Mouse (Mus musculus): ENCODE measurements around the gene Hist1h3b. TPM values are rescaled to one million over a fixed set of nuclear protein-coding genes. Genes with fewer than 3 reads are reported as not detected.
"Not testable (repeated sequence)": the region's sequence is repeated elsewhere in the genome, so short reads cannot be mapped to it uniquely, and the experiment has no call there.

Gene Hist1h3b
- polyA plus RNA-seq, 1 experiment from 2014 or later: 2.6 TPM

GRCm38 (mm10) chr13:23763242-23763585 is 11.1 kb downstream of the Hist1h3b start:
- DNase-seq (ENCODE audit: low spot score) (peak; percentile 47), ATAC-seq (no peak)
- Histone ChIP-seq H3K27me3 (replicated peaks; ENCODE audit: insufficient read depth, low read length) (no peaks in the 10 kb centered on the region), H3K9ac (replicated peaks; ENCODE audit: low read depth) (0 out of 2 replicates have a peak overlapping the region, but pooled peaks have one; percentile 13), H3K4me2 (replicated peaks; ENCODE audit: low read depth, low read length) (peak overlapping the region; percentile 75), H3K4me1 (ENCODE audit: insufficient read depth, low read depth, low read length) (peaks cover 12% of the 10 kb centered on the region), H3K27ac (ENCODE audit: low read length) (peak overlapping the region; percentile 81), H3K4me3 (ENCODE audit: low read depth, low read length) (peak overlapping the region; percentile 49), H3K36me3 (ENCODE audit: insufficient read depth, low read length) (no peaks in the 10 kb centered on the region), H3K9me3 (ENCODE audit: low read length) (no peaks in the 10 kb centered on the region)
- TF ChIP-seq EP300 (IDR thresholded peaks at IDR 0.05) (no peak), CTCF (IDR thresholded peaks at IDR 0.05) (no peak)
- WGBS: 1% methylated on average over 10 of the region's 10 CpGs

DNA sequence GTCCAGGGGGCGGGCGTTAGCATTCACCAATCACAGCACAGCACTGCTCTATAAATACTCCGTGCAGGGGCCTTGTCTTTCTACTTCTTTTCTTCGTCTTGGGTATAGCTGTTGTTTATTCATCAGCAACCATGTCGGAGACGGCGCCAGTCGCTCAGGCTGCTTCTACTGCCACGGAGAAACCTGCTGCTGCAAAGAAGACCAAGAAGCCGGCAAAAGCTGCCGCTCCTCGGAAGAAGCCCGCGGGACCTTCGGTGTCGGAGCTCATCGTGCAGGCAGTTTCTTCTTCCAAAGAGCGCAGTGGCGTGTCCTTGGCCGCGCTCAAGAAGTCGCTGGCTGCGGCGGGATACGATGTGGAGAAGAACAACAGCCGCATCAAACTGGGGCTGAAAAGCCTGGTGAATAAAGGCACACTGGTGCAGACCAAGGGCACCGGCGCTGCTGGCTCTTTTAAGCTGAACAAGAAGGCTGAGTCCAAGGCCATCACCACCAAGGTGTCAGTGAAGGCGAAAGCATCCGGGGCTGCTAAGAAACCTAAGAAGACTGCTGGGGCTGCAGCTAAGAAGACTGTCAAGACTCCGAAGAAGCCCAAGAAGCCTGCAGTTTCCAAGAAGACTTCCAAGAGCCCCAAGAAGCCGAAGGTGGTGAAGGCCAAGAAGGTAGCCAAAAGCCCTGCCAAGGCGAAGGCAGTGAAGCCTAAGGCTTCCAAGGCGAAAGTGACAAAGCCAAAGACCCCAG is 11.7 kb downstream of the Hist1h3b start, which contains the start of gene Hist1h1a:
Gene Hist1h1a, plus strand, starts transcription at position 81 of the 738 bp plus-strand sequence.
- no peaks in the 10 kb centered on the region for H3K9me3 ChIP-seq (ENCODE audit: low read length)
- H3K9ac ChIP-seq (replicated peaks; ENCODE audit: low read depth): peak within 1 kb of the TSS; percentile 64
- TF ChIP-seq CTCF (IDR thresholded peaks at IDR 0.05) (no peak), EP300 (IDR thresholded peaks at IDR 0.05) (no peak; the same call in 1 of the 2 replicates)
- no peaks in the 10 kb centered on the region for H3K36me3 ChIP-seq (ENCODE audit: insufficient read depth, low read length)
- peak within 1 kb of the TSS; percentile 81 for H3K27ac ChIP-seq (ENCODE audit: low read length)
- no peaks in the 10 kb centered on the region for H3K27me3 ChIP-seq (replicated peaks; ENCODE audit: insufficient read depth, low read length)
- ATAC-seq (peak; percentile 68), DNase-seq (ENCODE audit: low spot score) (peak; percentile 98)
- peaks cover 12% of the 10 kb centered on the region for H3K4me1 ChIP-seq (ENCODE audit: insufficient read depth, low read depth, low read length)
- 3% methylated on average over 34 of the region's 34 CpGs for WGBS
- peak within 1 kb of the TSS; percentile 49 for H3K4me3 ChIP-seq (ENCODE audit: low read depth, low read length)
- peak within 1 kb of the TSS; percentile 75 for H3K4me2 ChIP-seq (replicated peaks; ENCODE audit: low read depth, low read length)

DNA sequence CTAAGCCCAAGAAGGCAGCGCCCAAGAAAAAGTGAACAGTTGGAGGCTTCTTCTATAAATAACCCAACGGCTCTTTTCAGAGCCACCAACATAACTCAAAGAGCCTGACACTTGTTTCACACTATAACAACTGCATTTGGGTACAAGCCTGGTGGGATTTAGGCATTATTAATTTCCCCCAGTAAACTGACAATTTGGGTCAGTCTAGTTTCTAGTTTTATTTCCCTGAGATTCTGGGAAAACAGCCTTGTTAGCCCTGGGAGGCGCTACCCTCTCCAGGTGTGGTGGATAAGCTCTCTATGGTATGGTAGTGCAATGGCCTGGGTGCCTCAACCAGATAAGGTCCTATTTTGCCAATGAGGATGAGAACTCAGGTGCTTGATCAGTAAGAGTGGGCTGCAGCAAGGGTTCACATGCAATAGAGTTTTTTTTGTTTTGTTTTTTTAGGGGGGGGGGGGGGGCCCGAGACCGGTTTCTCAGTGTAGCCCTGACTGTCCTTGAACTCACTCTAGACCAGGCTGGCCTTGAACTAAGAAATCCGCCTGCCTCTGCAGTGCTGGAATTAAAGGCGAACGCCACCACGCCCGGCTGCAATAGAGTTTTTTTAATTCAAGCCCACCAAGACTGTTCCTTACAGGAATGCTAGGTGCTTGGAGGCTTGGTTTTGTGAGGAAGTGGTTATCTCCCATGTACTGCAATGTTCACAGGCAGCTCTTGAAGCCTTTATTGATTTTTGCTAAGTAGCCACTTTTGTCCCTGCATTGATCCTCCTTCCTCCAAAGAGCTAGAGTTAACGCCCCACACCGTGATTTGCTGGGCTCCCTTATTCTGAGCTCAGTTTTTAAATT is 12.5 kb downstream of the Hist1h3b start:
- Histone ChIP-seq H3K9ac (replicated peaks; ENCODE audit: low read depth) (peak overlapping the region; percentile 64; the same call in 1 of the 2 replicates), H3K27me3 (replicated peaks; ENCODE audit: insufficient read depth, low read length) (no peaks in the 10 kb centered on the region), H3K36me3 (ENCODE audit: insufficient read depth, low read length) (no peaks in the 10 kb centered on the region), H3K9me3 (ENCODE audit: low read length) (no peaks in the 10 kb centered on the region), H3K4me1 (ENCODE audit: insufficient read depth, low read depth, low read length) (peaks cover 12% of the 10 kb centered on the region), H3K27ac (ENCODE audit: low read length) (no peak overlapping the region), H3K4me2 (replicated peaks; ENCODE audit: low read depth, low read length) (peak overlapping the region; percentile 75), H3K4me3 (ENCODE audit: low read depth, low read length) (no peak overlapping the region)
- 38% methylated on average over 10 of the region's 12 CpGs for WGBS
- TF ChIP-seq EP300 (IDR thresholded peaks at IDR 0.05) (no peak), CTCF (IDR thresholded peaks at IDR 0.05) (no peak)
- no peak for DNase-seq (ENCODE audit: low spot score)
- no peak for ATAC-seq

DNA sequence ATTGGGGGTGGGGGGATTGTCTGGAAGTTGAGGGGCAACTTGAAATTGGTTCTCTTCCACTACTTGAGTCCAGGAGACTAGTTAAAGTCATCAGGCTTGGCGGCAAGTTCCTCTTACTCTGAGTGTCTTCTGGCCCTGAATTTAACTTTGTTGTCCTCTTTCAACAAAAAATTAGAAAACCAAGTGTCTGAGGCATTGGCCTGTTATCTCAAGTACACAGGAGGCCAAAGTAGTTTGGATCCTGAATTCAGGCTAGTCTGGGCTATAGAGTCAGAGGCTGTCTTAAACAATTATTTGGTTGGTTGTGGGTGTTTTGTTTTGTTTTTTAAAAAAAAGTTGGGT is 13.1 kb downstream of the Hist1h3b start:
- Histone ChIP-seq H3K4me1 (ENCODE audit: insufficient read depth, low read depth, low read length) (peaks cover 11% of the 10 kb centered on the region), H3K4me3 (ENCODE audit: low read depth, low read length) (no peak overlapping the region), H3K36me3 (ENCODE audit: insufficient read depth, low read length) (no peaks in the 10 kb centered on the region), H3K4me2 (replicated peaks; ENCODE audit: low read depth, low read length) (no peak overlapping the region), H3K9ac (replicated peaks; ENCODE audit: low read depth) (no peak overlapping the region), H3K9me3 (ENCODE audit: low read length) (no peaks in the 10 kb centered on the region), H3K27me3 (replicated peaks; ENCODE audit: insufficient read depth, low read length) (no peaks in the 10 kb centered on the region), H3K27ac (ENCODE audit: low read length) (no peak overlapping the region)
- WGBS: 27% methylated on average over 1 of the region's 1 CpGs
- ATAC-seq (no peak), DNase-seq (ENCODE audit: low spot score) (no peak)
- TF ChIP-seq EP300 (IDR thresholded peaks at IDR 0.05) (no peak), CTCF (IDR thresholded peaks at IDR 0.05) (no peak)

DNA sequence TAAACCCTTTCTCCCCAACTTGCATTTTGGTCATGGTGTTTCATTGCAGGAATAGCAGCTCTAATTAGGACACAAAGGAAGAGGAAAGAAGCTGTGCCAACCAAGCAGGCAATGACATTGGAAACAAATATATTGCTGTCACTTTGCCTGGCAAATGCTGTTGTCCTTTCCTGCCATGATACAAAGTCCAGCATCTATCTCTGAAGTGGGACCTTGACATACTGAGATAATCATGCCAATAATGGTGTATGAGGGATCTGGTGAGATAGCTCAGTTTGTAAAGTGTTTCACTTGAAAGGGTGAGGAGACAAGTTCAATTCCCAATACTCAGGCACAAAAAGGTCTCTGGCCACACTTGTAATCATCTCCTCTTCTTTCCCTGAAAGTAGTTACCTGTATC is 14.7 kb downstream of the Hist1h3b start:
- Histone ChIP-seq H3K4me2 (replicated peaks; ENCODE audit: low read depth, low read length) (no peak overlapping the region), H3K27ac (ENCODE audit: low read length) (no peak overlapping the region), H3K27me3 (replicated peaks; ENCODE audit: insufficient read depth, low read length) (no peaks in the 10 kb centered on the region), H3K36me3 (ENCODE audit: insufficient read depth, low read length) (no peaks in the 10 kb centered on the region), H3K9ac (replicated peaks; ENCODE audit: low read depth) (no peak overlapping the region), H3K4me3 (ENCODE audit: low read depth, low read length) (no peak overlapping the region), H3K9me3 (ENCODE audit: low read length) (no peaks in the 10 kb centered on the region), H3K4me1 (ENCODE audit: insufficient read depth, low read depth, low read length) (peaks cover 8% of the 10 kb centered on the region)
- ATAC-seq (no peak), DNase-seq (ENCODE audit: low spot score) (no peak)
- no peak for TF ChIP-seq CTCF (IDR thresholded peaks at IDR 0.05)
- no peak for TF ChIP-seq EP300 (IDR thresholded peaks at IDR 0.05)

DNA sequence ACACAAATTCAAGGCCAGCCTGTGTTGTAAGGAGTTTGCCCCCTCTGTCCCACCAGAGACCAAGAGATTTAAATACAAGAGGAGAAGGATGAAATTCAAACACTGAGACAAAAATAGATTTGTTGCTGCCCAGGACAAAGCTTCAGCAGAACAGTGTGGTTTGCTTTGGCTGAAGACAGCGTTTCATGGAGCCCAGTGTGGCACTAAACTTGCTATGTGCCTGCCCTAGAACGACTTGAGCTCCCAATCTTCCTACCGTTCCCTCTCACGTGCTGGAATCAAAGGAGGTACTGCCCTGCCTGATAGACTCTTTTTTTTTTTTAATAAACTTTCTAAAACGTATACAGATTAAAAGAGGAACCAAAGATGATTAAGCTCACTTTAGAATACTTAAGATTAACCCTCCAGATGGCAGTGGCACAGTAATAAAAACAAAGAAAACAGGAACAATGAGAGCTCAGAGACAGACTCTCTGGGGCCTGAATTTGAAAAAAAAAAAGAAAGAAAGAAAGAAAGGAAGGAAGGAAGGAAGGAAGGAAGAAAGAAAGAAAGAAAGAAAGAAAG is 16.8 kb downstream of the Hist1h3b start:
- Histone ChIP-seq H3K36me3 (ENCODE audit: insufficient read depth, low read length) (no peaks in the 10 kb centered on the region), H3K27ac (ENCODE audit: low read length) (no peak overlapping the region), H3K9ac (replicated peaks; ENCODE audit: low read depth) (no peak overlapping the region), H3K4me3 (ENCODE audit: low read depth, low read length) (no peak overlapping the region), H3K4me1 (ENCODE audit: insufficient read depth, low read depth, low read length) (peaks cover 9% of the 10 kb centered on the region), H3K9me3 (ENCODE audit: low read length) (no peaks in the 10 kb centered on the region), H3K27me3 (replicated peaks; ENCODE audit: insufficient read depth, low read length) (no peaks in the 10 kb centered on the region), H3K4me2 (replicated peaks; ENCODE audit: low read depth, low read length) (no peak overlapping the region)
- DNase-seq (ENCODE audit: low spot score) (no peak), ATAC-seq (no peak)
- no peak for TF ChIP-seq EP300 (IDR thresholded peaks at IDR 0.05)
- TF ChIP-seq CTCF (IDR thresholded peaks at IDR 0.05): no peak
- 48% methylated on average over 5 of the region's 5 CpGs for WGBS

DNA sequence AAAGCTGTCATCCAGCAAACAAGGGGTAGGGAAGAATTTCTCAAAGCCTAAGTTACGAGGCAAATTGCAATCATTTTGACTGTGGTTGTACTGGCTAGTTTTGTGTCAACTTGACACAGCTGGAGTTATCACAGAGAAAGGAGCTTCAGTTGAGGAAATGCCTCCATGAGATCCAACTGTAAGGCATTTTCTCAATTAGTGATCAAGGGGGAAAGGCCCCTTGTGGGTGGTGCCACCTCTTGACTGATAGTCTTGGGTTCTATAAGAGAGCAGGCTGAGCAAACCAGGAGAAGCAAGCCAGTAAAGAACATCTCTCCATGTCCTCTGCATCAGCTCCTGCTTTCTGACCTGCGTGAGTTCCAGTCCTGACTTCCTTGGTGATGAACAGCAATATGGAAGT is 17.5 kb downstream of the Hist1h3b start, which contains the start of gene Trim38:
Gene Trim38, plus strand, starts transcription at position 301 of the 400 bp plus-strand sequence.
- H3K9ac ChIP-seq (replicated peaks; ENCODE audit: low read depth); H3K36me3 ChIP-seq (ENCODE audit: insufficient read depth, low read length); H3K27me3 ChIP-seq (replicated peaks; ENCODE audit: insufficient read depth, low read length); DNase-seq (ENCODE audit: low spot score); ATAC-seq; H3K9me3 ChIP-seq (ENCODE audit: low read length); H3K4me1 ChIP-seq (ENCODE audit: insufficient read depth, low read depth, low read length); H3K27ac ChIP-seq (ENCODE audit: low read length); H3K4me2 ChIP-seq (replicated peaks; ENCODE audit: low read depth, low read length); H3K4me3 ChIP-seq (ENCODE audit: low read depth, low read length): not testable (repeated sequence)
- 87% methylated on average over 2 of the region's 2 CpGs for WGBS

Data from lung, postnatal 0 days (tissue).